Comparison of ENCODE assay signal across 8 mouse cellular contexts in genomic region chr1:184441005-184441557, GRCm38 (mm10).
DNase-seq lines count a peak whose midpoint lies in the region; ATAC-seq and TF ChIP-seq lines count a peak whose summit lies in the region.

No protein-coding gene starts in this region.

- 29% methylated on average over 18 of the region's 18 CpGs for WGBS in bone marrow, adult 2 months
- WGBS in forebrain, postnatal 0 days, result 13% methylated on average over 18 of the region's 18 CpGs
- 39% methylated on average over 18 of the region's 18 CpGs for WGBS in midbrain, embryonic 13.5 days

- peak overlapping the region; percentile 48 for H3K9ac ChIP-seq in forebrain, postnatal 0 days
- H3K9ac ChIP-seq in midbrain, embryonic 13.5 days (replicated peaks), result no peak overlapping the region; the same call in 1 of the 2 replicates

- H3K4me1 ChIP-seq in bone marrow, adult 2 months (ENCODE audit: control insufficient read depth, insufficient read depth, low read length), result peaks cover 7% of the 10 kb centered on the region; the same call in 1 of the 2 replicates
- H3K4me1 ChIP-seq in forebrain, postnatal 0 days (ENCODE audit: insufficient read depth), result 0 out of 2 replicates have a peak, but pooled peaks cover 3% of the 10 kb centered on the region
- 0 out of 2 replicates have a peak, but pooled peaks cover 5% of the 10 kb centered on the region for H3K4me1 ChIP-seq in midbrain, embryonic 13.5 days (replicated peaks)

- no peak for TF ChIP-seq CTCF in left cerebral cortex, adult 2 months (IDR thresholded peaks at IDR 0.05)
- no peak for TF ChIP-seq CTCF in bone marrow, adult 2 months (IDR thresholded peaks at IDR 0.05; ENCODE audit: control insufficient read depth, insufficient read depth, low read length)
- no peak for TF ChIP-seq CTCF in forebrain, postnatal 0 days (IDR thresholded peaks at IDR 0.05; ENCODE audit: low read depth)

- TF ChIP-seq POLR2A in bone marrow, adult 2 months (IDR thresholded peaks at IDR 0.05; ENCODE audit: borderline replicate concordance, control insufficient read depth, low read depth, low read length), result no peak

- H3K4me3 ChIP-seq in left cerebral cortex, adult 2 months, result peak overlapping the region; percentile 32
- no peak overlapping the region for H3K4me3 ChIP-seq in bone marrow, adult 2 months (replicated peaks; ENCODE audit: control insufficient read depth, low read depth, low read length)
- peak overlapping the region; percentile 36 for H3K4me3 ChIP-seq in forebrain, postnatal 0 days (ENCODE audit: low read depth, low read length)
- peak overlapping the region; percentile 26 for H3K4me3 ChIP-seq in midbrain, embryonic 13.5 days (replicated peaks)

- H3K27me3 ChIP-seq in forebrain, postnatal 0 days (ENCODE audit: insufficient read depth, low read length), result no peaks in the 10 kb centered on the region
- H3K27me3 ChIP-seq in midbrain, embryonic 13.5 days, result 0 out of 2 replicates have a peak, but pooled peaks cover 3% of the 10 kb centered on the region

- ATAC-seq in forebrain, postnatal 0 days, result peak; percentile 92
- peak; percentile 60; the same call in 1 of the 2 replicates for ATAC-seq in midbrain, embryonic 13.5 days

- no peaks in the 10 kb centered on the region for H3K36me3 ChIP-seq in forebrain, postnatal 0 days (ENCODE audit: insufficient read depth)
- H3K36me3 ChIP-seq in midbrain, embryonic 13.5 days, result no peaks in the 10 kb centered on the region

- no peaks in the 10 kb centered on the region for H3K9me3 ChIP-seq in forebrain, postnatal 0 days (ENCODE audit: low read length)
- H3K9me3 ChIP-seq in midbrain, embryonic 13.5 days, result no peaks in the 10 kb centered on the region

- peak in 1 of 2 experiments; percentile 12 for DNase-seq in left cerebral cortex, adult 2 months (ENCODE audit: extremely low spot score in 1 of 2, low spot score in 2 of 2)
- no peak for DNase-seq in left cerebral cortex, adult 18-20 months (ENCODE audit: low spot score in 2 of 2)
- DNase-seq in forebrain, postnatal 0 days, result peak; percentile 57
- peak; percentile 18 for DNase-seq in kidney, postnatal 14 days
- DNase-seq in thymus, postnatal 10 days (ENCODE audit: low spot score in 2 of 2), result peak; percentile 32 to 41
- no peak for DNase-seq in adrenal gland, postnatal 25 days

- H3K27ac ChIP-seq in left cerebral cortex, adult 2 months, result no peak overlapping the region
- peak overlapping the region; percentile 16; the same call in 1 of the 2 replicates for H3K27ac ChIP-seq in bone marrow, adult 2 months (ENCODE audit: control insufficient read depth, insufficient read depth, low read depth, low read length, poor library complexity)
- 0 out of 2 replicates have a peak overlapping the region, but pooled peaks have one; percentile 35 for H3K27ac ChIP-seq in forebrain, postnatal 0 days (ENCODE audit: low read depth, low read length)
- H3K27ac ChIP-seq in midbrain, embryonic 13.5 days, result no peak overlapping the region

- peak overlapping the region; percentile 64 for H3K4me2 ChIP-seq in forebrain, postnatal 0 days (ENCODE audit: low read depth)
- H3K4me2 ChIP-seq in midbrain, embryonic 13.5 days (replicated peaks), result peak overlapping the region; percentile 47

- intact Hi-C loops in left cerebral cortex, adult 2 months (cut with DNase I), result loop anchor here (10.0 kb wide), 1 partner anchor 176 kb away; no protein-coding TSS in a partner anchor

Comparison
In these comparisons a context has a peak if more than half of its experiments do, and no peak if none do; other contexts are left out.
1. DNase-seq: peak in forebrain, postnatal 0 days (single experiment), kidney, postnatal 14 days (single experiment) and thymus, postnatal 10 days (2 of 2); none in left cerebral cortex, adult 18-20 months (0 of 2) and adrenal gland, postnatal 25 days (single experiment).
2. H3K27ac ChIP-seq: peak in bone marrow, adult 2 months (single experiment) and forebrain, postnatal 0 days (single experiment); none in left cerebral cortex, adult 2 months (single experiment) and midbrain, embryonic 13.5 days (single experiment).